In the genomic region with DNA sequence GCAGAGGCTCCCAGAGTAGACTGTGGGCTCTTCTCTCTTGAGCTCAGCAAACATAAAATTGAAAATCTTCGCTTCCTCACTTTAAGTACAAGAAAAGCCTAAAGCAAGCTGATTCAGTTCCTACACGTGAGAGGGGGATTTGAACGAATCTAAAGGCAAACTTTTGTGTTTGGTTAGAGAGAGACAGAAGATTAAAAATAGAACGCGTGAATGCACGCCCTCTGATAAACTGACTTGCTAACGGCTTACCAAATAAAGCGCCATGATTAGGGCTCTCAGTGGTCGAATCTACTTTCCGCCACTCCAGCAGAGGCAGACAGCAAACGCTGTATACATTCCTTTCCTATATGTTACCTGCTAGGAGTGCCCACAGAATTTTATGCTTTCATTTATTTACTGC, we compare ENCODE assay signal across 17 mouse cellular contexts. TPM values are rescaled to one million over a fixed set of nuclear protein-coding genes. Genes with fewer than 3 reads are reported as not detected.
A peak's percentile ranks its signal among the peaks of the same experiment; 100 is the strongest.
DNase-seq lines count a peak whose midpoint lies in the region; ATAC-seq lines count a peak whose summit lies in the region.
"Had no signal": no experiment of that assay in that cellular context is flagged by ENCODE, and none has a peak within 500 bp of the region (broad histone marks: within the 10 kb centered on the region; RNA-seq: fewer than 3 reads in every experiment).

No protein-coding gene starts in this region.

- DNase-seq in heart, embryonic 10.5 days (ENCODE audit: low spot score): no peak
- DNase-seq in heart, postnatal 4 days: no peak
- no peak for DNase-seq in liver
- DNase-seq in right cerebral cortex, adult 18-20 months: no peak
- DNase-seq in right cerebral cortex, postnatal 10 days (ENCODE audit: low spot score in 2 of 2): no peak
- DNase-seq: cerebellum, adult 11 months; cerebellum, postnatal 36 days; gastrocnemius, postnatal 10 days; thymus, postnatal 25 days had no signal

- peaks cover 20% of the 10 kb centered on the region; the same call in 1 of the 2 replicates for H3K36me3 ChIP-seq in heart, embryonic 10.5 days
- H3K36me3 ChIP-seq in liver, embryonic 12.5 days: peaks cover 3% of the 10 kb centered on the region
- H3K36me3 ChIP-seq: intestine, embryonic 15.5 days had no signal

- H3K4me2 ChIP-seq in liver, embryonic 12.5 days: peak overlapping the region; percentile 15
- H3K4me2 ChIP-seq: intestine, embryonic 15.5 days; limb, embryonic 13.5 days had no signal

- no peak overlapping the region for H3K9ac ChIP-seq in liver, embryonic 12.5 days
- H3K9ac ChIP-seq: intestine, embryonic 15.5 days; limb, embryonic 13.5 days had no signal

- H3K4me1 ChIP-seq in heart, embryonic 10.5 days: peaks cover 56% of the 10 kb centered on the region
- peaks cover 24% of the 10 kb centered on the region for H3K4me1 ChIP-seq in liver, embryonic 12.5 days

- no peaks in the 10 kb centered on the region for H3K9me3 ChIP-seq in heart, embryonic 10.5 days
- 0 out of 2 replicates have a peak, but pooled peaks cover 4% of the 10 kb centered on the region for H3K9me3 ChIP-seq in liver, embryonic 12.5 days (replicated peaks)
- H3K9me3 ChIP-seq: intestine, embryonic 15.5 days; limb, embryonic 13.5 days had no signal

- ATAC-seq in liver, embryonic 12.5 days: 0 out of 2 replicates have a peak, but pooled peaks have one; percentile 32
- ATAC-seq in megakaryocyte-erythroid progenitor cell, adult 5-6 weeks (replicated peaks; ENCODE audit: low FRiP score, low TSS enrichment, poor library complexity, severe bottlenecking): peak; percentile 75
- ATAC-seq: intestine, embryonic 15.5 days; lung, postnatal 0 days had no signal

- peak overlapping the region; percentile 85 for H3K27ac ChIP-seq in heart, embryonic 10.5 days
- no peak overlapping the region for H3K27ac ChIP-seq in liver, embryonic 12.5 days
- H3K27ac ChIP-seq: embryonic facial prominence, embryonic 10.5 days; intestine, embryonic 15.5 days; limb, embryonic 13.5 days had no signal

- no peaks in the 10 kb centered on the region for H3K27me3 ChIP-seq in heart, embryonic 10.5 days (ENCODE audit: insufficient read depth, poor library complexity, severe bottlenecking)
- no peaks in the 10 kb centered on the region for H3K27me3 ChIP-seq in liver, embryonic 12.5 days (replicated peaks)
- H3K27me3 ChIP-seq: intestine, embryonic 15.5 days; limb, embryonic 13.5 days; megakaryocyte, embryonic 14.5 days had no signal

- 35% methylated on average over 11 of the region's 11 CpGs for WGBS in heart, embryonic 10.5 days
- WGBS in liver, embryonic 12.5 days (ENCODE audit: insufficient replicate concordance): 43% methylated on average over 11 of the region's 11 CpGs

- 0 out of 2 replicates have a peak overlapping the region, but pooled peaks have one; percentile 15 for H3K4me3 ChIP-seq in heart, embryonic 10.5 days
- H3K4me3 ChIP-seq in liver, embryonic 12.5 days: no peak overlapping the region
- H3K4me3 ChIP-seq: embryonic facial prominence, embryonic 10.5 days; erythroblast, embryonic 14.5 days; intestine, embryonic 15.5 days; limb, embryonic 13.5 days; megakaryocyte, embryonic 14.5 days had no signal

RNA-seq across cellular contexts. Expression of gene Kif13a, which starts 31.3 kb away (rescaled TPM):
- 29.1 and 46.4 TPM in 2 replicates for polyA plus RNA-seq in heart, embryonic 10.5 days (2016; fragmentation: Nextera tagmentation; extraction: Ambion mirVana)
- 100 to 1,000 TPM; 110 to 116 TPM for total RNA-seq in heart, postnatal 4 days (2021)
- 6.9 and 7.8 TPM in 2 replicates for polyA plus RNA-seq in liver, embryonic 12.5 days (2016; fragmentation: Nextera tagmentation; extraction: Ambion mirVana)
- total RNA-seq in megakaryocyte-erythroid progenitor cell, adult 5-6 weeks (2014; fragmentation: Nextera tagmentation): 15.0 and 21.6 TPM in 2 replicates
- total RNA-seq in megakaryocyte-erythroid progenitor cell, adult 5-6 weeks (2017): 24.7 and 35.3 TPM in 2 replicates
